Mouse (Mus musculus): ENCODE data around the gene A1cf. TPM values are rescaled to one million over a fixed set of nuclear protein-coding genes. Genes with fewer than 3 reads are reported as not detected.

Gene A1cf
- polyA plus RNA-seq, 1 experiment: not detected

- TF ChIP-seq EP300 (IDR thresholded peaks at IDR 0.05; ENCODE audit: insufficient read depth, low read depth, low read length): no peak
- TF ChIP-seq POLR2A (IDR thresholded peaks at IDR 0.05; ENCODE audit: insufficient read depth, low read length): no peak
- TF ChIP-seq CTCF (IDR thresholded peaks at IDR 0.05; ENCODE audit: low read depth, low read length): no peak
- no peak overlapping the region for H3K9ac ChIP-seq (ENCODE audit: low read depth, poor library complexity, severe bottlenecking)
- H3K36me3 ChIP-seq (ENCODE audit: control insufficient read depth, insufficient read depth, low read length, poor library complexity, severe bottlenecking): no peaks in the 10 kb centered on the region
- no peak overlapping the region for H3K4me3 ChIP-seq (ENCODE audit: low read depth, low read length)
- H3K9me3 ChIP-seq (replicated peaks; ENCODE audit: control insufficient read depth, insufficient read depth, low read length, poor library complexity, severe bottlenecking): no peaks in the 10 kb centered on the region
- no peak overlapping the region for H3K27ac ChIP-seq (ENCODE audit: insufficient read depth, low read length)
- H3K4me1 ChIP-seq (ENCODE audit: control insufficient read depth, insufficient read depth, low read length): no peaks in the 10 kb centered on the region
- H3K27me3 ChIP-seq (ENCODE audit: control insufficient read depth, insufficient read depth, low read length, poor library complexity, severe bottlenecking): no peaks in the 10 kb centered on the region
Observed at GRCm38 (mm10) chr19:31954696-31955095, 86.1 kb downstream of the A1cf start.

- Histone ChIP-seq H3K27ac (ENCODE audit: insufficient read depth, low read length) (no peak overlapping the region), H3K9ac (ENCODE audit: low read depth, poor library complexity, severe bottlenecking) (no peak overlapping the region), H3K27me3 (ENCODE audit: control insufficient read depth, insufficient read depth, low read length, poor library complexity, severe bottlenecking) (no peaks in the 10 kb centered on the region), H3K9me3 (replicated peaks; ENCODE audit: control insufficient read depth, insufficient read depth, low read length, poor library complexity, severe bottlenecking) (no peaks in the 10 kb centered on the region), H3K4me3 (ENCODE audit: low read depth, low read length) (no peak overlapping the region), H3K4me1 (ENCODE audit: control insufficient read depth, insufficient read depth, low read length) (no peaks in the 10 kb centered on the region), H3K36me3 (ENCODE audit: control insufficient read depth, insufficient read depth, low read length, poor library complexity, severe bottlenecking) (no peaks in the 10 kb centered on the region)
- TF ChIP-seq EP300 (IDR thresholded peaks at IDR 0.05; ENCODE audit: insufficient read depth, low read depth, low read length): no peak
- no peak for TF ChIP-seq POLR2A (IDR thresholded peaks at IDR 0.05; ENCODE audit: insufficient read depth, low read length)
- no peak for TF ChIP-seq CTCF (IDR thresholded peaks at IDR 0.05; ENCODE audit: low read depth, low read length)
Observed at GRCm38 (mm10) chr19:31956359-31956758, 87.8 kb downstream of the A1cf start.

- Histone ChIP-seq H3K9ac (ENCODE audit: low read depth, poor library complexity, severe bottlenecking) (no peak overlapping the region), H3K4me3 (ENCODE audit: low read depth, low read length) (no peak overlapping the region), H3K27ac (ENCODE audit: insufficient read depth, low read length) (no peak overlapping the region), H3K27me3 (ENCODE audit: control insufficient read depth, insufficient read depth, low read length, poor library complexity, severe bottlenecking) (no peaks in the 10 kb centered on the region), H3K9me3 (replicated peaks; ENCODE audit: control insufficient read depth, insufficient read depth, low read length, poor library complexity, severe bottlenecking) (no peaks in the 10 kb centered on the region), H3K4me1 (ENCODE audit: control insufficient read depth, insufficient read depth, low read length) (no peaks in the 10 kb centered on the region), H3K36me3 (ENCODE audit: control insufficient read depth, insufficient read depth, low read length, poor library complexity, severe bottlenecking) (no peaks in the 10 kb centered on the region)
- TF ChIP-seq POLR2A (IDR thresholded peaks at IDR 0.05; ENCODE audit: insufficient read depth, low read length) (no peak), CTCF (IDR thresholded peaks at IDR 0.05; ENCODE audit: low read depth, low read length) (no peak), EP300 (IDR thresholded peaks at IDR 0.05; ENCODE audit: insufficient read depth, low read depth, low read length) (no peak)
Observed at GRCm38 (mm10) chr19:31960434-31960833, 91.9 kb downstream of the A1cf start.

- H3K9me3 ChIP-seq (replicated peaks; ENCODE audit: control insufficient read depth, insufficient read depth, low read length, poor library complexity, severe bottlenecking): no peaks in the 10 kb centered on the region
- TF ChIP-seq CTCF (IDR thresholded peaks at IDR 0.05; ENCODE audit: low read depth, low read length) (no peak), POLR2A (IDR thresholded peaks at IDR 0.05; ENCODE audit: insufficient read depth, low read length) (no peak), EP300 (IDR thresholded peaks at IDR 0.05; ENCODE audit: insufficient read depth, low read depth, low read length) (no peak)
- H3K27ac ChIP-seq (ENCODE audit: insufficient read depth, low read length): no peak overlapping the region
- no peak overlapping the region for H3K9ac ChIP-seq (ENCODE audit: low read depth, poor library complexity, severe bottlenecking)
- H3K36me3 ChIP-seq (ENCODE audit: control insufficient read depth, insufficient read depth, low read length, poor library complexity, severe bottlenecking): no peaks in the 10 kb centered on the region
- H3K4me3 ChIP-seq (ENCODE audit: low read depth, low read length): no peak overlapping the region
- H3K4me1 ChIP-seq (ENCODE audit: control insufficient read depth, insufficient read depth, low read length): no peaks in the 10 kb centered on the region
- no peaks in the 10 kb centered on the region for H3K27me3 ChIP-seq (ENCODE audit: control insufficient read depth, insufficient read depth, low read length, poor library complexity, severe bottlenecking)
Observed at GRCm38 (mm10) chr19:31963147-31963546, 94.6 kb downstream of the A1cf start.

GRCm38 (mm10) chr19:31967933-31968532 lies 99.5 kb downstream of the A1cf start:
- no peak overlapping the region for H3K4me3 ChIP-seq (ENCODE audit: low read depth, low read length)
- H3K9ac ChIP-seq (ENCODE audit: low read depth, poor library complexity, severe bottlenecking): no peak overlapping the region
- H3K27me3 ChIP-seq (ENCODE audit: control insufficient read depth, insufficient read depth, low read length, poor library complexity, severe bottlenecking): no peaks in the 10 kb centered on the region
- no peak overlapping the region for H3K27ac ChIP-seq (ENCODE audit: insufficient read depth, low read length)
- H3K4me1 ChIP-seq (ENCODE audit: control insufficient read depth, insufficient read depth, low read length): no peaks in the 10 kb centered on the region
- no peak for TF ChIP-seq POLR2A (IDR thresholded peaks at IDR 0.05; ENCODE audit: insufficient read depth, low read length)
- no peak for TF ChIP-seq CTCF (IDR thresholded peaks at IDR 0.05; ENCODE audit: low read depth, low read length)
- no peak for TF ChIP-seq EP300 (IDR thresholded peaks at IDR 0.05; ENCODE audit: insufficient read depth, low read depth, low read length)
- no peaks in the 10 kb centered on the region for H3K36me3 ChIP-seq (ENCODE audit: control insufficient read depth, insufficient read depth, low read length, poor library complexity, severe bottlenecking)
- H3K9me3 ChIP-seq (replicated peaks; ENCODE audit: control insufficient read depth, insufficient read depth, low read length, poor library complexity, severe bottlenecking): no peaks in the 10 kb centered on the region

GRCm38 (mm10) chr19:31971405-31971804 lies 102.8 kb downstream of the A1cf start:
- Histone ChIP-seq H3K9ac (ENCODE audit: low read depth, poor library complexity, severe bottlenecking) (no peak overlapping the region), H3K9me3 (replicated peaks; ENCODE audit: control insufficient read depth, insufficient read depth, low read length, poor library complexity, severe bottlenecking) (peaks cover 7% of the 10 kb centered on the region), H3K4me1 (ENCODE audit: control insufficient read depth, insufficient read depth, low read length) (no peaks in the 10 kb centered on the region), H3K27ac (ENCODE audit: insufficient read depth, low read length) (no peak overlapping the region), H3K27me3 (ENCODE audit: control insufficient read depth, insufficient read depth, low read length, poor library complexity, severe bottlenecking) (no peaks in the 10 kb centered on the region), H3K4me3 (ENCODE audit: low read depth, low read length) (no peak overlapping the region), H3K36me3 (ENCODE audit: control insufficient read depth, insufficient read depth, low read length, poor library complexity, severe bottlenecking) (no peaks in the 10 kb centered on the region)
- no peak for TF ChIP-seq POLR2A (IDR thresholded peaks at IDR 0.05; ENCODE audit: insufficient read depth, low read length)
- TF ChIP-seq CTCF (IDR thresholded peaks at IDR 0.05; ENCODE audit: low read depth, low read length): no peak
- TF ChIP-seq EP300 (IDR thresholded peaks at IDR 0.05; ENCODE audit: insufficient read depth, low read depth, low read length): no peak

Measured in ES-Bruce4 (cell line).